Mouse (Mus musculus) stomach, postnatal 0 days (tissue): ENCODE results near the gene Onecut1. TPM values are rescaled to one million over a fixed set of nuclear protein-coding genes. Genes with fewer than 3 reads are reported as not detected.

Source experiments
- ATAC-seq: fragments of 200-750 bp; cut with Nextera tagmentation; 2 replicates; pipeline ENCODE4 v1.8.0; 2017; ENCODE audit not compliant: low FRiP score, low TSS enrichment
- DNase-seq: peaks from one replicate; pipeline ENCODE4 v3.0.0-alpha.2; 2016; ENCODE audit warnings: low spot score
- H3K27ac ChIP-seq: fragments of 300-500 bp; sonication (generic); replicated peaks from 2 replicates; pipeline ENCODE4 v1.5.1; 2014; ENCODE audit warnings: mild to moderate bottlenecking, control low read depth
- H3K27me3 ChIP-seq: fragments of 300-500 bp; sonication (generic); 2 replicates; pipeline ENCODE4 v1.6.1; 2014; ENCODE audit warnings: low read length; ENCODE audit not compliant: control insufficient read depth, insufficient read depth
- H3K36me3 ChIP-seq: fragments of 300-500 bp; sonication (generic); 2 replicates; pipeline ENCODE4 v1.6.1; 2014; ENCODE audit warnings: low read length, mixed read lengths; ENCODE audit not compliant: control insufficient read depth, insufficient read depth
- H3K4me1 ChIP-seq: fragments of 300-500 bp; sonication (generic); replicated peaks from 2 replicates; pipeline ENCODE4 v1.6.1; 2014; ENCODE audit warnings: antibody characterized with exemption; ENCODE audit not compliant: control insufficient read depth, insufficient read depth
- H3K4me2 ChIP-seq: fragments of 300-500 bp; sonication (generic); replicated peaks from 2 replicates; pipeline ENCODE4 v1.6.1; 2014; ENCODE audit warnings: low read depth, mild to moderate bottlenecking, control low read depth, moderate library complexity
- H3K4me3 ChIP-seq: fragments of 300-500 bp; sonication (generic); 2 replicates; pipeline ENCODE4 v1.5.1; 2014; ENCODE audit warnings: low read depth, low read length, control low read depth
- H3K9ac ChIP-seq: fragments of 300-500 bp; sonication (generic); 2 replicates; pipeline ENCODE4 v1.6.1; 2014; ENCODE audit warnings: mild to moderate bottlenecking, low read length, control low read depth, mixed read lengths
- H3K9me3 ChIP-seq: fragments of 300-500 bp; sonication (generic); 2 replicates; pipeline ENCODE4 v1.6.1; 2016; ENCODE audit warnings: low read length; ENCODE audit not compliant: control insufficient read depth
- CTCF ChIP-seq: IDR thresholded peaks from 2 replicates; pipeline ENCODE4 v1.5.1; 2016; ENCODE audit warnings: antibody characterized with exemption, low read depth, mild to moderate bottlenecking, moderate library complexity
- EP300 ChIP-seq: optimal IDR thresholded peaks from 2 replicates; pipeline ENCODE3; 2016; ENCODE audit warnings: antibody characterized with exemption
- WGBS: fragments of 180-500 bp; shearing (Covaris S2); extraction: QIAGEN DNeasy Blood & Tissue Kit; methylation state at CpG from one replicate; pipeline ENCODE4 v1.1.7; 2014; 5-methylcytosine and 5-hydroxymethylcytosine counted together
- polyA plus RNA-seq: library from polyadenylated mRNA; unstranded; fragments of >200 nt; fragmentation: Nextera tagmentation; extraction: Ambion mirVana; gene quantifications from 2 replicates; pipeline ENCODE4 v1.2.1, GENCODE M21; 2015

Gene Onecut1
- polyA plus RNA-seq, 1 experiment from 2014 or later = 0.10 TPM

DNA sequence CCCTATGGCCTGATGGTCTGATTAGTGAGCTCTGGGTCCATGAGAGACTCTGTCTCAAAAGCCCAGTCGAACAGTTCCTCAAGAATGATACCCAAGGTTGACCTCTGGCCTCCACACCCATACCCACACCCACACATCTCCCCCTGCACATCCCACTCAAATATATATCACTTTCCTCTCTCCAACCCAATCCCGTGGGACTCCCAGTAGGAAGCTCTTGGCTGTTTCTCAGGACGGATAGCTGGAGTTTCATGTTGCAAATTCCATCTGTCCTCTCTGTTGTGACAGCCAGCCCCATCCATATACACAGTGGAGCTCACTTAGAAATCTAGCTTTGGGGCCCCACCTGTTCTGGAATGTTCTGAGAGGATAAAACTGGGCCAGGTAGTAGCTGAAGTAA lies 61.2 kb downstream of the Onecut1 start:
- no peak overlapping the region for H3K4me3 ChIP-seq
- ATAC-seq = no peak
- no peak overlapping the region for H3K27ac ChIP-seq
- TF ChIP-seq EP300 = no peak
- no peak for TF ChIP-seq CTCF
- WGBS = 51% methylated on average over 3 of the region's 3 CpGs
- no peaks in the 10 kb centered on the region for H3K9me3 ChIP-seq
- H3K4me2 ChIP-seq = no peak overlapping the region
- H3K9ac ChIP-seq = no peak overlapping the region
- H3K36me3 ChIP-seq = no peaks in the 10 kb centered on the region
- H3K4me1 ChIP-seq = no peaks in the 10 kb centered on the region
- H3K27me3 ChIP-seq = no peaks in the 10 kb centered on the region
- no peak for DNase-seq

DNA sequence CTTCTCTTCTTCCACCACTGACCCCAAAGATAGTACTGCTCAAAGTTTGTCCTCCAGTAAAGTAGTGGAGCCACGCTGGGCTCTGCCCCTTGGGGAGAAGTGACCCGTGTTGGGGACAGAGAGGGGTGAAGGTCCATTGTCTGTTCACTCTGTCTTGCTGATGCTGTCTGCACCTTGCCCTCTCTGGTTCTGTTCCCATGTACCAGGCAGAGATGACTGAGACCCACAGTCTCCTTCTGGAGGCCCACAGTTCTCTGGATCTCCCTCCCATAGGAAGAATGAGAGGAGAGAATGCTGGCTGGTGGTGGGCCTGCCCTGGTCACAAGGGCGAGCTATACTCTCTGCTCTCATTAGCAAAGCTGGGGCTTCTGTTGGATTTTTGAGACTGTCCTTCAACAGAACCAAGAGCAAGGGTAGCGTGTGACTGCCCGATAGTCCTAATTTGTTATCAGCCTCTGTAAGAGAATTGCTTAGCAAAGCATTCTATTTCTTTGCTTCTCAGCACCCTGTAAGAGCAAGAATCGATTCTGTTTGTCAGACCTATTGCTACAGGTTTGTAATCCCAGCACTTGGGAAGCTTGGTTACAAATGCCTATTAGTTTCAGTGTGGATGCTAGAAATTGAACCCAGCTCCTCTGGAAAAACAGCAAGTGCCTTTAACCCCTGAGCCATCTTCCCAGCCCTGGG lies 61.7 kb downstream of the Onecut1 start:
- H3K9ac ChIP-seq = no peak overlapping the region
- no peak for DNase-seq
- no peaks in the 10 kb centered on the region for H3K27me3 ChIP-seq
- H3K4me3 ChIP-seq = no peak overlapping the region
- H3K4me2 ChIP-seq = no peak overlapping the region
- no peaks in the 10 kb centered on the region for H3K9me3 ChIP-seq
- no peaks in the 10 kb centered on the region for H3K36me3 ChIP-seq
- TF ChIP-seq EP300 (no peak), CTCF (no peak)
- no peak for ATAC-seq
- WGBS = 84% methylated on average over 6 of the region's 6 CpGs
- no peaks in the 10 kb centered on the region for H3K4me1 ChIP-seq
- no peak overlapping the region for H3K27ac ChIP-seq

DNA sequence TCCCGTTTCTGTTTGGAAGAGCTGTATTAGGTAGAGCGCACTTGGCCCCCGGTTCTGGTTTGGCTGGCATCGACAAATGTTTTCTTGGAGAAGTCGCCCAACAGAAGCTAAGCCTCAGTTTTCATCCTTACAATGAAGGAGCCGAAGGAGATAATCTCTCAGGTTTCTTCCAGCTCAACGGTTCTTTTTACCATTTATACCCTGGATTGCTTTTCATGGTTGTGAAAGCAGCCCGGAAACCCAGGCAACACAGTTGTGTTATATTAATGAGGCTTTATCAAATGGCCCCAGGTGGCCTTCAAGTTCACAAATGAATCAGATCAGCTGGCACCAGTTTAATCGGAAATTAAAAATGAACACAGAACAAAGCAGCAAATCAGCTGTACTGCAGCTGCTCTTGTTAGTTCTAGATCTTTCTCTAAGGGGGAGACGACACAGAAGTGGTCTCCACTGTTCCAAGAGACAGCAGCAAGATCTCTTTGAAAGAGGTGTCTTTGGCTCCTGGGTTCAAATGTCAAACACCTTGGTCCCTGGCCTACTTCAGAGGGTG lies 63.6 kb downstream of the Onecut1 start:
- 72% methylated on average over 10 of the region's 10 CpGs for WGBS
- no peaks in the 10 kb centered on the region for H3K9me3 ChIP-seq
- no peak for ATAC-seq
- H3K9ac ChIP-seq = no peak overlapping the region
- H3K4me2 ChIP-seq = no peak overlapping the region
- TF ChIP-seq CTCF = no peak
- no peak for TF ChIP-seq EP300
- no peak for DNase-seq
- no peaks in the 10 kb centered on the region for H3K36me3 ChIP-seq
- H3K27ac ChIP-seq = no peak overlapping the region
- H3K4me1 ChIP-seq = no peaks in the 10 kb centered on the region
- H3K27me3 ChIP-seq = no peaks in the 10 kb centered on the region
- no peak overlapping the region for H3K4me3 ChIP-seq

- H3K27me3 ChIP-seq = no peaks in the 10 kb centered on the region
- no peaks in the 10 kb centered on the region for H3K4me1 ChIP-seq
- WGBS = 81% methylated on average over 4 of the region's 4 CpGs
- no peak overlapping the region for H3K4me2 ChIP-seq
- no peak overlapping the region for H3K27ac ChIP-seq
- no peaks in the 10 kb centered on the region for H3K36me3 ChIP-seq
- TF ChIP-seq EP300 (no peak), CTCF (no peak)
- DNase-seq (no peak), ATAC-seq (no peak)
- H3K4me3 ChIP-seq = no peak overlapping the region
- H3K9me3 ChIP-seq = no peaks in the 10 kb centered on the region
- H3K9ac ChIP-seq = no peak overlapping the region
Observed at GRCm38 (mm10) chr9:74929981-74930423, 68.3 kb downstream of the Onecut1 start.

DNA sequence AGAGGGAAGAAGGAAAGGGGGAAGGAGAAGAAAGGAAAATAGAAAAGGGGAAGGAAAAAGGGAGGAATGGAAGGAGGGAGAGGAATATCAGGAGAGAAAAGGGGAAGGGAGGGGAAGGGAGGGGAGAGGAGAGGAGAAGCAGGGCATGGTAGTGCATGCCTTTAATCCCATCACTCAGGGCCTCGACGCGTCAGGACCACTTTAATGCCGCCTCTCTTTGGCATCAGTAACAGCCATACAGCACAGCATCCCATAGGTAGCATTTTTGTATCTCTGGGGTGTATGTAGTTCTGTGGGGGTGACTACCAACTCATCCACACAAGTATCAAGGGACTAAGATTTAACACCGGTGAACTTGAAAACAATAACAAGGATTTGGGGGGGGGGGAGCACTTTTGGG lies 68.9 kb downstream of the Onecut1 start:
- Histone ChIP-seq H3K27ac (no peak overlapping the region), H3K27me3 (no peaks in the 10 kb centered on the region), H3K36me3 (no peaks in the 10 kb centered on the region), H3K9ac (no peak overlapping the region), H3K4me3 (no peak overlapping the region), H3K4me1 (no peaks in the 10 kb centered on the region), H3K9me3 (no peaks in the 10 kb centered on the region), H3K4me2 (no peak overlapping the region)
- 80% methylated on average over 5 of the region's 5 CpGs for WGBS
- DNase-seq (no peak), ATAC-seq (no peak)
- TF ChIP-seq CTCF = no peak
- TF ChIP-seq EP300 = no peak

DNA sequence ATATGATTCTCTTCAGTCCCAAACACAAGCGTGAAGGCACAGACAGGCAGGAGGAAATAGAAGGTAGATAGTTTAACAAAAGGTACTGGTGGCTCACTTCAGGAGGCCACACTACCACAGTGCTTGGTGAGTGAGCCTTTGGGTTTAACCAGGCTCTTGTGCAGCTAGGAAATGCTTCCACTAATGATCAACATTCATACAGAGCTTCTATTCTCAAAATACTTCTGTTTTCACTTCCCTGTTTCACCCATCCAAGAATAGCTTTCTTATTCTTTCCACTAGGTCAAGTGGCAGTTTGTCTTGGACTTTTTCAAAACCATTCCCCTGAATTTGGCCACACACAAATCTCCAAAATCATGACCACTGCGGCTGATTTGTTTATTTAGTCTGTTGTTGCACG lies 73.6 kb downstream of the Onecut1 start:
- H3K4me1 ChIP-seq = no peaks in the 10 kb centered on the region
- no peaks in the 10 kb centered on the region for H3K9me3 ChIP-seq
- H3K4me3 ChIP-seq = no peak overlapping the region
- no peaks in the 10 kb centered on the region for H3K27me3 ChIP-seq
- H3K9ac ChIP-seq = no peak overlapping the region
- TF ChIP-seq CTCF (no peak), EP300 (no peak)
- WGBS = 70% methylated on average over 3 of the region's 3 CpGs
- no peaks in the 10 kb centered on the region for H3K36me3 ChIP-seq
- ATAC-seq (no peak), DNase-seq (no peak)
- no peak overlapping the region for H3K4me2 ChIP-seq
- H3K27ac ChIP-seq = no peak overlapping the region
